Mouse (Mus musculus): ENCODE measurements at regions not wholly inside any gene's neighbourhood (a gene's known extent, or its start where the extent isn't known, plus 50 kb on each side); places are given as distances from the start of the nearest gene placed in this dataset.

- H3K27me3 ChIP-seq (ENCODE audit: insufficient read depth, low read length), result no peaks in the 10 kb centered on the region
- DNase-seq (ENCODE audit: low spot score) (no peak), ATAC-seq (ENCODE audit: extremely low read depth, insufficient number of reproducible peaks, low FRiP score, poor library complexity, severe bottlenecking) (no peak)
- no peaks in the 10 kb centered on the region for H3K9me3 ChIP-seq (replicated peaks)
- no peaks in the 10 kb centered on the region for H3K4me1 ChIP-seq (ENCODE audit: insufficient read depth, low read depth, low read length)
- H3K36me3 ChIP-seq (replicated peaks), result no peaks in the 10 kb centered on the region
- TF ChIP-seq POLR2AphosphoS5 (IDR thresholded peaks at IDR 0.05; ENCODE audit: insufficient replicate concordance, low read depth, low read length) (no peak), GATA1 (IDR thresholded peaks at IDR 0.05; ENCODE audit: borderline replicate concordance, low read length) (no peak), CTCF (IDR thresholded peaks at IDR 0.05; ENCODE audit: low read depth, low read length) (no peak)
- H3K4me3 ChIP-seq (ENCODE audit: low read depth, low read length), result no peak overlapping the region
Observed at GRCm38 (mm10) chr4:9035350-9035749, 796.5 kb upstream of the Car8 start.

GRCm38 (mm10) chr4:9034280-9034679 is 795.4 kb upstream of the Car8 start:
- Histone ChIP-seq H3K4me3 (ENCODE audit: low read depth, low read length) (no peak overlapping the region), H3K9me3 (replicated peaks) (no peaks in the 10 kb centered on the region), H3K4me1 (ENCODE audit: insufficient read depth, low read depth, low read length) (no peaks in the 10 kb centered on the region), H3K27me3 (ENCODE audit: insufficient read depth, low read length) (no peaks in the 10 kb centered on the region), H3K36me3 (replicated peaks) (no peaks in the 10 kb centered on the region)
- ATAC-seq (ENCODE audit: extremely low read depth, insufficient number of reproducible peaks, low FRiP score, poor library complexity, severe bottlenecking) (no peak), DNase-seq (ENCODE audit: low spot score) (no peak)
- TF ChIP-seq GATA2 (IDR thresholded peaks at IDR 0.05; ENCODE audit: borderline replicate concordance, low read depth, low read length) (no peak), POLR2AphosphoS5 (IDR thresholded peaks at IDR 0.05; ENCODE audit: insufficient replicate concordance, low read depth, low read length) (no peak), TAL1 (conservative IDR thresholded peaks at IDR 0.05; ENCODE audit: low read depth, low read length) (no peak), GATA1 (IDR thresholded peaks at IDR 0.05; ENCODE audit: borderline replicate concordance, low read length) (no peak)

GRCm38 (mm10) chr4:9033106-9033642 is 794.3 kb upstream of the Car8 start:
- TF ChIP-seq CTCF (IDR thresholded peaks at IDR 0.05; ENCODE audit: low read depth, low read length) (no peak), TAL1 (conservative IDR thresholded peaks at IDR 0.05; ENCODE audit: low read depth, low read length) (no peak), POLR2AphosphoS5 (IDR thresholded peaks at IDR 0.05; ENCODE audit: insufficient replicate concordance, low read depth, low read length) (no peak), GATA1 (IDR thresholded peaks at IDR 0.05; ENCODE audit: borderline replicate concordance, low read length) (no peak), GATA2 (IDR thresholded peaks at IDR 0.05; ENCODE audit: borderline replicate concordance, low read depth, low read length) (no peak)
- Histone ChIP-seq H3K9me3 (replicated peaks) (no peaks in the 10 kb centered on the region), H3K27me3 (ENCODE audit: insufficient read depth, low read length) (no peaks in the 10 kb centered on the region), H3K4me1 (ENCODE audit: insufficient read depth, low read depth, low read length) (no peaks in the 10 kb centered on the region), H3K36me3 (replicated peaks) (no peaks in the 10 kb centered on the region), H3K4me3 (ENCODE audit: low read depth, low read length) (no peak overlapping the region)
- no peak for DNase-seq (ENCODE audit: low spot score)
- no peak for ATAC-seq (ENCODE audit: extremely low read depth, insufficient number of reproducible peaks, low FRiP score, poor library complexity, severe bottlenecking)

GRCm38 (mm10) chr4:9031634-9032033 is 792.8 kb upstream of the Car8 start:
- Histone ChIP-seq H3K4me1 (ENCODE audit: insufficient read depth, low read depth, low read length) (no peaks in the 10 kb centered on the region), H3K9me3 (replicated peaks) (no peaks in the 10 kb centered on the region), H3K4me3 (ENCODE audit: low read depth, low read length) (no peak overlapping the region), H3K27me3 (ENCODE audit: insufficient read depth, low read length) (no peaks in the 10 kb centered on the region), H3K36me3 (replicated peaks) (no peaks in the 10 kb centered on the region)
- ATAC-seq (ENCODE audit: extremely low read depth, insufficient number of reproducible peaks, low FRiP score, poor library complexity, severe bottlenecking) (no peak), DNase-seq (ENCODE audit: low spot score) (no peak)
- TF ChIP-seq CTCF (IDR thresholded peaks at IDR 0.05; ENCODE audit: low read depth, low read length), result no peak
- TF ChIP-seq POLR2AphosphoS5 (IDR thresholded peaks at IDR 0.05; ENCODE audit: insufficient replicate concordance, low read depth, low read length), result no peak
- no peak for TF ChIP-seq TAL1 (conservative IDR thresholded peaks at IDR 0.05; ENCODE audit: low read depth, low read length)
- no peak for TF ChIP-seq GATA1 (IDR thresholded peaks at IDR 0.05; ENCODE audit: borderline replicate concordance, low read length)
- no peak for TF ChIP-seq GATA2 (IDR thresholded peaks at IDR 0.05; ENCODE audit: borderline replicate concordance, low read depth, low read length)

- Histone ChIP-seq H3K27me3 (ENCODE audit: insufficient read depth, low read length) (no peaks in the 10 kb centered on the region), H3K9me3 (replicated peaks) (no peaks in the 10 kb centered on the region), H3K4me1 (ENCODE audit: insufficient read depth, low read depth, low read length) (no peaks in the 10 kb centered on the region), H3K4me3 (ENCODE audit: low read depth, low read length) (no peak overlapping the region), H3K36me3 (replicated peaks) (no peaks in the 10 kb centered on the region)
- no peak for DNase-seq (ENCODE audit: low spot score)
- ATAC-seq (ENCODE audit: extremely low read depth, insufficient number of reproducible peaks, low FRiP score, poor library complexity, severe bottlenecking), result no peak
- no peak for TF ChIP-seq GATA1 (IDR thresholded peaks at IDR 0.05; ENCODE audit: borderline replicate concordance, low read length)
- no peak for TF ChIP-seq POLR2AphosphoS5 (IDR thresholded peaks at IDR 0.05; ENCODE audit: insufficient replicate concordance, low read depth, low read length)
- no peak for TF ChIP-seq TAL1 (conservative IDR thresholded peaks at IDR 0.05; ENCODE audit: low read depth, low read length)
- TF ChIP-seq GATA2 (IDR thresholded peaks at IDR 0.05; ENCODE audit: borderline replicate concordance, low read depth, low read length), result no peak
- no peak for TF ChIP-seq CTCF (IDR thresholded peaks at IDR 0.05; ENCODE audit: low read depth, low read length)
Observed at GRCm38 (mm10) chr4:9028946-9029345, 790.1 kb upstream of the Car8 start.

- DNase-seq (ENCODE audit: low spot score) (no peak), ATAC-seq (ENCODE audit: extremely low read depth, insufficient number of reproducible peaks, low FRiP score, poor library complexity, severe bottlenecking) (no peak)
- Histone ChIP-seq H3K4me1 (ENCODE audit: insufficient read depth, low read depth, low read length) (no peaks in the 10 kb centered on the region), H3K9me3 (replicated peaks) (no peaks in the 10 kb centered on the region), H3K36me3 (replicated peaks) (no peaks in the 10 kb centered on the region), H3K27me3 (ENCODE audit: insufficient read depth, low read length) (no peaks in the 10 kb centered on the region), H3K4me3 (ENCODE audit: low read depth, low read length) (no peak overlapping the region)
- TF ChIP-seq TAL1 (conservative IDR thresholded peaks at IDR 0.05; ENCODE audit: low read depth, low read length), result no peak
Observed at GRCm38 (mm10) chr4:9028475-9028874, 789.6 kb upstream of the Car8 start.

GRCm38 (mm10) chr4:9027798-9028404 is 789.1 kb upstream of the Car8 start:
- H3K36me3 ChIP-seq (replicated peaks), result no peaks in the 10 kb centered on the region
- H3K4me1 ChIP-seq (ENCODE audit: insufficient read depth, low read depth, low read length), result no peaks in the 10 kb centered on the region
- no peak overlapping the region for H3K4me3 ChIP-seq (ENCODE audit: low read depth, low read length)
- H3K9me3 ChIP-seq (replicated peaks), result no peaks in the 10 kb centered on the region
- H3K27me3 ChIP-seq (ENCODE audit: insufficient read depth, low read length), result no peaks in the 10 kb centered on the region
- no peak for TF ChIP-seq TAL1 (conservative IDR thresholded peaks at IDR 0.05; ENCODE audit: low read depth, low read length)
- no peak for TF ChIP-seq GATA2 (IDR thresholded peaks at IDR 0.05; ENCODE audit: borderline replicate concordance, low read depth, low read length)
- no peak for TF ChIP-seq POLR2AphosphoS5 (IDR thresholded peaks at IDR 0.05; ENCODE audit: insufficient replicate concordance, low read depth, low read length)
- no peak for ATAC-seq (ENCODE audit: extremely low read depth, insufficient number of reproducible peaks, low FRiP score, poor library complexity, severe bottlenecking)
- DNase-seq (ENCODE audit: low spot score), result no peak
